Mouse (Mus musculus) cerebellum, adult (tissue): Measurements from ENCODE around the gene Nadsyn1.
A peak's percentile ranks its signal among the peaks of the same experiment; 100 is the strongest.

ENCODE experiments used
- ATAC-seq: cut with Nextera tagmentation; 2 replicates; pipeline ENCODE4 v1.9.2; 2017; ENCODE audit warnings: mild to moderate bottlenecking, moderate library complexity, mixed read lengths; ENCODE audit not compliant: insufficient number of reproducible peaks, low FRiP score, low TSS enrichment

The Nadsyn1 gene

DNA sequence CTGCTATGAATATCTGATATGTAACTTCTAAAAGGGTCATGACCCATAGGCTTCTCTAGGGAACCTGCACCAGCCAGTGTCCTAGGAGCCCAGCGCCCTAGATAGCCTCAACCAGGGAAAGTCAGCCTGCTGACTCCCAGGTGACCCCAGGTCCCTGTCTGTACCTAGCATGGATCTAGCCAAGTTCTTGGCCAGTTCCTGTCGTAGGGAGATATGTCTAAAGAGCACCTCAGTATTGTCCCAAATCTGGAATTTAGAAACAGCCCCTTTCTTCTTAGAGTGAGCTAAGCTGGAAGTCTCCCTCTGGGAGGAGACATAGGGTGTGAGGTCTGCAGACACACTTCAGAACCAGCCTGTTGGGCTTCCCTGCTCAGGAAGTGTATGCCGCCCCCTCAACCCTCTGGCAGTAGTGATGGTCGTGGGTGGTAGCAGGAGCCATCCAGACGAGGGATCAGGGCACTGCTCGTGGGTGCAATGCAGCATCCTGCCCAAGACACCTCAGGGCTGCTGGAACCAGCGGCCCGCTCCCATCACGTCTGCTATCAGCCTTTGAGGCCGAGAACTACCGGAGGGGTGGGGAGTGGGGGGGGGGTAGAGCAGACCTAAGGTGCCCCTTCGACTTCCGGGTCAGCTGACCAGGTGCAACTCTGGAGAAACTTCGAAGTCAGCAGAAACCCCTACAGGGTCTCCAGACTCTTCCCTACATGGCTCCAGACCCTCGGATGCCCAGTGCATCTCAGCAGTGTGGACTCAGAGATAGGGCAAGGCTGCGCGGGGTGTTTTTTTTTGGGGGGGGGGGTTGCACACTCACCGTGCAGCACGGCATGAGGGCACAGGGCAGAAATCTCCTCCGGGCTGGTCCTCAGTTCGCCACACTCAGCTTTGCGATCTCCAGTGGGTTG, 66.3 kb downstream of the Nadsyn1 start, which contains the start of gene Osbpl5:
TSS of gene Osbpl5 (minus strand) at position 861 of the 902 bp plus-strand sequence.
- ATAC-seq = no peak

DNA sequence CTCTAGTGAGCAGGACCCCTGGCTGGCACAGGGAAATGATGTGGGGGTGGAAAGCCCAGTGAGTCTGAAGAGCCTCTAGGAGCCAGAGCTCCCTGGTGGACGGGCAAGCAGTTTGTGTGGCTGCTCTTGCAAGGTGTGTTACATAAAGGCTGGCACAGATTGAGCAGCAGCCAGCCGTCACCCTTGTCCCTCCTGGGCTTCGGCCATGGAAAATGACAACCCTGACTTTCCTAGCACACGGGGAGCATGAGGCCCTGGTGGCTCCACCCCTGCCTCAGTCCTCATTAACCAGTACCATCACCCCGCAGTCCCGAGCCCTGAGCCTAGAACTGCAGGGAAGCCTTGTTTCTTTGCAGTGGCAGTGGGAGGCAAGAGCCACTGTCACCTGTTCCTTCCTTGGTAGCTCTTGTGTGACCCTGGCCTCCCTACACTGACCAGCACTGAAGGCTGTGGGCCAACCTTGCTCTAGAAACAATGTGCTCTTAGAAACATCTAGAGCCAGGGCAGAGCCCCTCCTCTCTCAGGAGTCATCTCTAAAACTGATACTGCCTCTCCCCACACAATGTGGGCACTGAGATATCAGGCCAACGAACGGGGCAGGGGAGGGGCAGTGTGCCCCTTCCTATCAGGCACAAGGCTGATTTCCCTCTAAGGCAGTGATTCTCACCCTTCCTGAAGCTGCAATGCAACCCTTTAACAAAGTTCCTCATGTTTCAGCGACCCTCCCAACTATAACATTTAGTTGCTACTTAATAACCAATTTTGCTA, 67.1 kb downstream of the Nadsyn1 start:
- no peak for ATAC-seq

DNA sequence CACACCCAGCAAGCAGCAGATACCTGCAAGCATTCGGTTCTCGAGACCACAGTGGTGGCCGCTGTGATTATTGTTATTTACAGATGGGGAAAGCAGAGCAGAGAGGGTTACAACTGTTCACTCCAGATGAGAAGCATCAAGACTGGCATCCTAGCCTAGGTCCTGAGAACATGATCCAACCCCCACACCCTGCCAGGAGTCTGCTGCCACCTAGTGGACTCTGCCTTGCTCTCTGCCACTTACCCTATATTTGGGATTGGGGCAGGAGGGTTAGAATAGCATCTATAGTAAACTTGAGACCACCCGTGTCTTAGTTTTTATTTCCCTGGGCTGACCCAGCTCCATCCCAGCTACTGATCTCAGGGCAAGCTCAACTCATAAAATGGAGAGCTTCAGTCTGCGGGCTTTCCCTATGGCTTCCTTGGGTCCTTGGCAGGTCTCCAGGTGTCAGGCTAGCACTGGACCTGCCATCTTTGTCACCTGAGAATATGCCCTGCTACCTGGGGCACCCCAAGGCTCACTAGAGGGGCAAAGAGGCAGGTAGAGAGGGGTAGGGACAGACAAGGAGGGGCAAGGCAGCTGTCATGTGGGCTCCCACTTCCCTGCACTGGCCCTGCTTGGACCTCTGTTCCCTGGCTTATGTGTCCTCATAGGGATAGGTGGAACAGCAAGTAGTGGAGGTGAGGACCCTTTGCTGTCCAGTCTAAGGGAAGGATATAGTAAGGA, 68.5 kb downstream of the Nadsyn1 start:
- no peak for ATAC-seq

DNA sequence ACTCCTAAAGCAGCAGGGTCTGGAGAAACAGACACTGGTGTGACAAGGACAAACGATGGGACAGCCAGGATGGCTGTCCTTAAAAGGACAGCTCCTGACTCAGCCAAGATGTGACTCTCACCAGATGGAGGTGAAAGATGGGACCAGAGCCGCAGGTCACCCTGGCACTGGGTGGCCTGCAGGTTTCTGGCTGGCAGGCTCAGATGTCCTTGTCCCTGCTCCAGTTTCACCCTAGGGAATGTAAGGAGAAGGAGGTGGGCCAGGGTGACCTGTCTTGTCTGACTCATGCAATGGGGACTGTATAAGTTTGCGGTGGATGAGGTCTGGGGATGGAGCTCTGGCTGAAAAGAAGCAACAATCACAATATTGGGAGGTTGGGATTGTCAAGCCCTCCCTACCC, 70.0 kb downstream of the Nadsyn1 start:
- ATAC-seq = no peak

DNA sequence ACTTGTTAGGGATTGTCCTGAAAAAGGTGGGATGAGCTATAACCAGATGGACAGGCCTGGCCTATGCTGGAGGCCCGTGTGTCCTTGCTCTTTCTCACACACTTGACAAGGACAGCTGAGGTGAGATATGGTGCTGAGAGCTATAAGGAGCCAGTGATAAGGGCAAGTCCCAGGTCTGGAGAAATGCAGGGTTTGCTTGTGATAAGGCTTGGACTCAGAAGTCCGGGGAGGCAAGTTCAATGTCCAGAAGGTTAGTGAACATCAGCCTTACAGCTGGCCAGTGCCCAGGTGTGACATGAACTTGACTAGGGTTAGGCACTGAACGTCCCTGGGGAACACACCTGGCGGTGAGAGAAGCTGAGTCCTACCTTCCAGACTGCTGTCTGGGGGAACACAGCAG, 70.6 kb downstream of the Nadsyn1 start:
- ATAC-seq = no peak

DNA sequence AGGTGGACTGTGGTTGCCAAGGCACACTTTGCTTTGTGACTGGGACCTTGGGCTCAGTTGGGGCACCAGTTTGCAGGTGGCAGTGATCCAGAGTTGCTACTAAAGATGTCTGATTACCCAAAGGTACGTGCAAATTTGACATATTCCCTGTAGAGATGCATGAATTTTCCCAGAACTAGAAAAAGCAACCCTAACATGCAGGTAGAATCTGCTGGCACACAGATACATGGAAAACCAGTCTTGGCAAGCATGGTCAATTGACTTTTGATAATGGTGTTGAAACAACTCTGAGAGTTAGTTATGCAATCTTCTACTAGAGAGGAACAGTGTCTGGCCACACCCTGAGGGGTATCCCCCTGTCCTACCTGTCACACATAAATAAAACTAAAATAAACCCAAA, 71.3 kb downstream of the Nadsyn1 start:
- no peak for ATAC-seq

DNA sequence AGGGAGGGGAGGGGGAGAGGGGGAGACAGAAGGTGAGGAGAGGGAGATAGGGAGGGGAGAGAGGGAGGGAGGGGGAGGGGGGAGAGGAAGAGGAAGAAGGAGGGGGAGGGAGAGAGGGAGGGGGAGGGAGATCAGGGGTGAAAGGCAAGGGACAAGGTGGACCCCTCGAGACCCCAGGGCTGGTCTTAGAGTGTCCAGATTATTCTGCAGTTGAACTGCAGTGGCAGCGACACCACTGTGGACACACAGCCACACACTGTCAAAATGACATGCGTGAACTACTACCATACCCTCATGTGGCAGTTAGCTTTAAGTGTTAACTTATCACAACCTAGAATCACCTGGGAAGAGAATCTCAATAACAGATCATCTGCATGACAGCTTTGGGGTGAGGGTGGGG, 73.6 kb downstream of the Nadsyn1 start:
- no peak for ATAC-seq

DNA sequence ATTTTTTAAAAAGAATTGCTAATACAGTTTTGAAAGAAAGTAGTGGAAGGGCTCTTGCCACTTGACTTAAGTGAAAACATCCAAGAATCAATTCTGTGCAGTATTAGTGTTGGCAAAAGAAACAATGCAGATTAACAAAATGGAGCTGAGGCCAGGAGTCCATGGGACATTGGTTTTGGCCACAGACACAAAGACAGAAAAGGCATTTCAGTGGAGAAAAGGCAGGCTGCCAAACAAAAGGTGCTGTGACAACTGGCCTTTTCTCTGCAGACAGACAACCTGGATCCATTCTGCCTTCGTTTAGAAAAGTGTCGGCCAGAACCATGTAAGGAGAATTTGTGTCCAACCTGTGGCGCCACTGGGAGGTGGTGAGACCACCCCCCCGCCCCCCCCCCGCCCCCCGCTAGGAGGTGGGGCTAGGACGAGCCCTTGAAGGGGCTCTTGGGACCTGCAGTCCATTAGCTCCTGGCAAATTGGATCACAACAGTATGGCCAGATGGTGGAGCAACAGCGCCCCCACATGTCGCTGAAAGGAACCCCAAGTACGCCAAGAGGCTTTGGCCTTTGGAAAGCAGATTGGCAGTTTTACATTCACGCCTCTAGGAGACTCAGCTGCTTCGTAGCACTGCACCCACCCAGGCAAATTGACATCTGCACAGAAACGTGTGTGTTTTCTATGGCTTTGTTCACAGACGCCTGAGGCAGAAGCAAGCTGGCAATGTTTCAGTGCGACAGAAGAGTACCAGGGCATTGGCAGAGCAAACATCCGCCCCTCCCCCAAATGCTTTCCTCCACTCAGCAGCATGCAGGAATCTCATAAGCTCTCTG, 74.4 kb downstream of the Nadsyn1 start:
- ATAC-seq = peak; percentile 72; the same call in 1 of the 2 replicates
